Mouse (Mus musculus): ENCODE data around the gene Prune2. TPM values are rescaled to one million over a fixed set of nuclear protein-coding genes. Genes with fewer than 3 reads are reported as not detected.

Gene Prune2
- polyA plus RNA-seq, 1 experiment: 14.3 TPM

- no peak overlapping the region for H3K27ac ChIP-seq (replicated peaks; ENCODE audit: low read depth, low read length)
- H3K4me1 ChIP-seq (ENCODE audit: control insufficient read depth, insufficient read depth, insufficient read length, low read length): no peaks in the 10 kb centered on the region; the same call in 1 of the 2 replicates
- no peak overlapping the region for H3K4me3 ChIP-seq (ENCODE audit: insufficient read depth, low read depth, low read length)
These were observed 284.5 kb downstream of the Prune2 start for GRCm38 (mm10) chr19:17240170-17241077.

GRCm38 (mm10) chr19:17241206-17241605 is 285.3 kb downstream of the Prune2 start:
- H3K27ac ChIP-seq (replicated peaks; ENCODE audit: low read depth, low read length): no peak overlapping the region
- H3K4me1 ChIP-seq (ENCODE audit: control insufficient read depth, insufficient read depth, insufficient read length, low read length): no peaks in the 10 kb centered on the region; the same call in 1 of the 2 replicates
- H3K4me3 ChIP-seq (ENCODE audit: insufficient read depth, low read depth, low read length): no peak overlapping the region

- no peak overlapping the region for H3K4me3 ChIP-seq (ENCODE audit: insufficient read depth, low read depth, low read length)
- H3K4me1 ChIP-seq (ENCODE audit: control insufficient read depth, insufficient read depth, insufficient read length, low read length): no peaks in the 10 kb centered on the region; the same call in 1 of the 2 replicates
These were observed 287.0 kb downstream of the Prune2 start for GRCm38 (mm10) chr19:17242962-17243361.

GRCm38 (mm10) chr19:17244544-17244943 is 288.6 kb downstream of the Prune2 start:
- Histone ChIP-seq H3K4me1 (ENCODE audit: control insufficient read depth, insufficient read depth, insufficient read length, low read length) (no peaks in the 10 kb centered on the region; the same call in 1 of the 2 replicates), H3K4me3 (ENCODE audit: insufficient read depth, low read depth, low read length) (no peak overlapping the region), H3K27ac (replicated peaks; ENCODE audit: low read depth, low read length) (no peak overlapping the region)

More at GRCm38 (mm10) chr19:17242962-17243361, 287.0 kb downstream of the Prune2 start:
- H3K27ac ChIP-seq (replicated peaks; ENCODE audit: low read depth, low read length): no peak overlapping the region

- Histone ChIP-seq H3K4me3 (ENCODE audit: insufficient read depth, low read depth, low read length) (no peak overlapping the region), H3K27ac (replicated peaks; ENCODE audit: low read depth, low read length) (no peak overlapping the region), H3K4me1 (ENCODE audit: control insufficient read depth, insufficient read depth, insufficient read length, low read length) (no peaks in the 10 kb centered on the region; the same call in 1 of the 2 replicates)
These were observed 291.5 kb downstream of the Prune2 start for GRCm38 (mm10) chr19:17247352-17247925.

- Histone ChIP-seq H3K4me3 (ENCODE audit: insufficient read depth, low read depth, low read length) (no peak overlapping the region), H3K4me1 (ENCODE audit: control insufficient read depth, insufficient read depth, insufficient read length, low read length) (no peaks in the 10 kb centered on the region), H3K27ac (replicated peaks; ENCODE audit: low read depth, low read length) (no peak overlapping the region)
These were observed 293.8 kb downstream of the Prune2 start for GRCm38 (mm10) chr19:17249691-17250090.

- Histone ChIP-seq H3K27ac (replicated peaks; ENCODE audit: low read depth, low read length) (no peak overlapping the region), H3K4me3 (ENCODE audit: insufficient read depth, low read depth, low read length) (no peak overlapping the region), H3K4me1 (ENCODE audit: control insufficient read depth, insufficient read depth, insufficient read length, low read length) (peaks cover 5% of the 10 kb centered on the region; the same call in 1 of the 2 replicates)
These were observed 294.9 kb downstream of the Prune2 start for GRCm38 (mm10) chr19:17250801-17251200.

GRCm38 (mm10) chr19:17251453-17251852 is 295.5 kb downstream of the Prune2 start:
- no peak overlapping the region for H3K27ac ChIP-seq (replicated peaks; ENCODE audit: low read depth, low read length)
- peaks cover 5% of the 10 kb centered on the region; the same call in 1 of the 2 replicates for H3K4me1 ChIP-seq (ENCODE audit: control insufficient read depth, insufficient read depth, insufficient read length, low read length)
- H3K4me3 ChIP-seq (ENCODE audit: insufficient read depth, low read depth, low read length): no peak overlapping the region

- Histone ChIP-seq H3K4me1 (ENCODE audit: control insufficient read depth, insufficient read depth, insufficient read length, low read length) (peaks cover 5% of the 10 kb centered on the region; the same call in 1 of the 2 replicates), H3K4me3 (ENCODE audit: insufficient read depth, low read depth, low read length) (no peak overlapping the region), H3K27ac (replicated peaks; ENCODE audit: low read depth, low read length) (no peak overlapping the region)
These were observed 296.9 kb downstream of the Prune2 start for GRCm38 (mm10) chr19:17252845-17253244.

- Histone ChIP-seq H3K4me3 (ENCODE audit: insufficient read depth, low read depth, low read length) (no peak overlapping the region), H3K27ac (replicated peaks; ENCODE audit: low read depth, low read length) (no peak overlapping the region), H3K4me1 (ENCODE audit: control insufficient read depth, insufficient read depth, insufficient read length, low read length) (peaks cover 5% of the 10 kb centered on the region; the same call in 1 of the 2 replicates)
These were observed 299.6 kb downstream of the Prune2 start for GRCm38 (mm10) chr19:17255511-17255910.

GRCm38 (mm10) chr19:17256388-17256787 is 300.5 kb downstream of the Prune2 start:
- Histone ChIP-seq H3K27ac (replicated peaks; ENCODE audit: low read depth, low read length) (no peak overlapping the region), H3K4me1 (ENCODE audit: control insufficient read depth, insufficient read depth, insufficient read length, low read length) (peaks cover 7% of the 10 kb centered on the region; the same call in 1 of the 2 replicates), H3K4me3 (ENCODE audit: insufficient read depth, low read depth, low read length) (no peak overlapping the region)

GRCm38 (mm10) chr19:17256867-17257266 is 300.9 kb downstream of the Prune2 start:
- Histone ChIP-seq H3K4me1 (ENCODE audit: control insufficient read depth, insufficient read depth, insufficient read length, low read length) (peaks cover 7% of the 10 kb centered on the region; the same call in 1 of the 2 replicates), H3K27ac (replicated peaks; ENCODE audit: low read depth, low read length) (no peak overlapping the region), H3K4me3 (ENCODE audit: insufficient read depth, low read depth, low read length) (no peak overlapping the region)

- H3K4me1 ChIP-seq (ENCODE audit: control insufficient read depth, insufficient read depth, insufficient read length, low read length): 0 out of 2 replicates have a peak, but pooled peaks cover 2% of the 10 kb centered on the region
- H3K4me3 ChIP-seq (ENCODE audit: insufficient read depth, low read depth, low read length): no peak overlapping the region
- no peak overlapping the region for H3K27ac ChIP-seq (replicated peaks; ENCODE audit: low read depth, low read length)
These were observed 307.3 kb downstream of the Prune2 start for GRCm38 (mm10) chr19:17263181-17263580.

GRCm38 (mm10) chr19:17263679-17264370 is 307.9 kb downstream of the Prune2 start:
- H3K4me3 ChIP-seq (ENCODE audit: insufficient read depth, low read depth, low read length): no peak overlapping the region
- H3K4me1 ChIP-seq (ENCODE audit: control insufficient read depth, insufficient read depth, insufficient read length, low read length): 0 out of 2 replicates have a peak, but pooled peaks cover 2% of the 10 kb centered on the region
- H3K27ac ChIP-seq (replicated peaks; ENCODE audit: low read depth, low read length): no peak overlapping the region

Measured in brown adipose tissue, adult 24 weeks (tissue).